Mouse (Mus musculus): Measurements from ENCODE around the gene Nrgn.

GRCm38 (mm10) chr9:37567454-37567853, 14.8 kb upstream of the Nrgn start:
- TF ChIP-seq CTCF (IDR thresholded peaks at IDR 0.05; ENCODE audit: extremely low read depth, insufficient read depth, insufficient read length, insufficient replicate concordance): no peak
- TF ChIP-seq POLR2A (IDR thresholded peaks at IDR 0.05; ENCODE audit: low read depth, low read length): no peak

Measured in spleen, adult 2 months (tissue).